Mouse (Mus musculus): ENCODE results near the gene Hs3st2. TPM values are rescaled to one million over a fixed set of nuclear protein-coding genes. Genes with fewer than 3 reads are reported as not detected.

The Hs3st2 gene
- polyA plus RNA-seq, 1 experiment from 2014 or later: 0.91 TPM

DNA sequence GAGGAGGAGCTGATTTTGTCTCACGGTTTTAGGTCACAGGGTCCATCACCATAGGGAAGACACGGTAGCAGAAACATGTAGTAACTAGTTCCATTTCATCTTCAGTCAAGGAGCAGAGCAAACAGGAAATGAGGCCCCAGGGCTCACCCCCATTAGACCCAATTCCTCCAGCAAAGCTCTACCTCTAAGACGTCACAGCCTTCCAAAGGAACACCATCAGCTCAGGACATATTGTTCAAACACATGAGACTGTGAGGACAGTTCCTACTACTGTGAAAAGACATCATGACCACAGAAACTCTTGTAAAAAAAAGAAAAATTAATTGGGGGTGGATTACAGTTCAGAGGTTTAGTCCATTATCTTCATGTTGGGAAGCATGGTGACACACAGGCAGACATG lies 125.1 kb downstream of the Hs3st2 start:
- Histone ChIP-seq H3K36me3 (ENCODE audit: control insufficient read depth, insufficient read depth, low read length) (no peaks in the 10 kb centered on the region), H3K9me3 (ENCODE audit: control insufficient read depth, low read length) (no peaks in the 10 kb centered on the region), H3K27me3 (ENCODE audit: control insufficient read depth, insufficient read depth, low read length) (no peaks in the 10 kb centered on the region), H3K4me3 (ENCODE audit: low read depth, low read length) (no peak overlapping the region), H3K4me2 (replicated peaks; ENCODE audit: low read depth) (no peak overlapping the region), H3K9ac (ENCODE audit: low read length) (no peak overlapping the region), H3K4me1 (replicated peaks; ENCODE audit: control insufficient read depth, insufficient read depth) (no peaks in the 10 kb centered on the region), H3K27ac (replicated peaks) (no peak overlapping the region)
- ATAC-seq (ENCODE audit: low FRiP score, low TSS enrichment): no peak
- DNase-seq (ENCODE audit: low spot score): no peak
- 59% methylated on average over 3 of the region's 3 CpGs for WGBS
- TF ChIP-seq CTCF (IDR thresholded peaks at IDR 0.05; ENCODE audit: low read depth) (no peak), EP300 (optimal IDR thresholded peaks at IDR 0.05) (no peak)

DNA sequence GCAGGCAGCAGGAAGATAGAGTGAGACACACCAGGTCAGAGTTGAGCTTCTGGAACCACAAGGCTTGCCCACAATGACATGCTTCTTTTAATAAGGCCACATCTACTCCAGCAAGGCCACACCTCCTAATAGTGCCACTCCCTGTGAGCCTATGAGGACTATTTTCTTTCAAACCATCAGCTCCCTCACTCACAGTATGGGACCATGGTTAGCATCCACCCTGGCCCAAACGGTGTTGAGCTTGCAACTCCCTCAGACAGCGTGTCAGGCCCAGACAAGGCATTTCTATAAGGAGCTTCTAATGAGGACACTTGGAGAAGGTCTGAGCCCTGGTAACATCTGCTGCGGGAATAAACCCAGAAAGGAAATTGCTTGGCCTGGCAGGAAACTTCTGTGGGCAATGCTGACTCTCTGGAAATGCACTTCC lies 125.5 kb downstream of the Hs3st2 start:
- Histone ChIP-seq H3K4me3 (ENCODE audit: low read depth, low read length) (no peak overlapping the region), H3K9ac (ENCODE audit: low read length) (no peak overlapping the region), H3K4me1 (replicated peaks; ENCODE audit: control insufficient read depth, insufficient read depth) (no peaks in the 10 kb centered on the region), H3K9me3 (ENCODE audit: control insufficient read depth, low read length) (no peaks in the 10 kb centered on the region), H3K36me3 (ENCODE audit: control insufficient read depth, insufficient read depth, low read length) (no peaks in the 10 kb centered on the region), H3K27ac (replicated peaks) (no peak overlapping the region), H3K4me2 (replicated peaks; ENCODE audit: low read depth) (no peak overlapping the region), H3K27me3 (ENCODE audit: control insufficient read depth, insufficient read depth, low read length) (no peaks in the 10 kb centered on the region)
- TF ChIP-seq EP300 (optimal IDR thresholded peaks at IDR 0.05): no peak
- TF ChIP-seq CTCF (IDR thresholded peaks at IDR 0.05; ENCODE audit: low read depth): no peak
- WGBS: 68% methylated on average over 3 of the region's 3 CpGs
- ATAC-seq (ENCODE audit: low FRiP score, low TSS enrichment) (no peak), DNase-seq (ENCODE audit: low spot score) (no peak)

DNA sequence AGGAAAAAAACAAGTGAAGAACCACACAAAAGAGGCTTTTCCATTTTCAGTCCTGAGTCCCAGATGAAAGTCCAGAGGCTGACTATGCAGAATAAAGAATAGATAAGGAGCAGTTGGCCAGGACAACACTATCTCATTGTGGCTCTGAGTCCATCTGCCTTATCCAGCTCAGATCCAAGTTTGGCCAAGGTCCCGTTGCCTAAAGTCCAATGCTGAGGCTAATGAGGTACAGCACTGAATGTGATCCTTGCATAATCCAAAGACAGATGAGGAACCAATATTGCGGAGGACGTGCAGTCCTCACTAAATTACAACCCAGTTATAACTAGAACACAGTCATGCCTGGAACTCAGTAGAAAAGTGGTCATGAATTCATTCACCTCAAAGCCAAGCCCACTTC lies 130.5 kb downstream of the Hs3st2 start:
- H3K4me3 ChIP-seq (ENCODE audit: low read depth, low read length): no peak overlapping the region
- no peaks in the 10 kb centered on the region for H3K9me3 ChIP-seq (ENCODE audit: control insufficient read depth, low read length)
- no peaks in the 10 kb centered on the region for H3K4me1 ChIP-seq (replicated peaks; ENCODE audit: control insufficient read depth, insufficient read depth)
- H3K9ac ChIP-seq (ENCODE audit: low read length): no peak overlapping the region
- H3K27me3 ChIP-seq (ENCODE audit: control insufficient read depth, insufficient read depth, low read length): no peaks in the 10 kb centered on the region
- H3K27ac ChIP-seq (replicated peaks): no peak overlapping the region
- no peak for TF ChIP-seq CTCF (IDR thresholded peaks at IDR 0.05; ENCODE audit: low read depth)
- TF ChIP-seq EP300 (optimal IDR thresholded peaks at IDR 0.05): no peak
- DNase-seq (ENCODE audit: low spot score): no peak
- H3K36me3 ChIP-seq (ENCODE audit: control insufficient read depth, insufficient read depth, low read length): no peaks in the 10 kb centered on the region
- WGBS: 90% methylated on average over 3 of the region's 3 CpGs
- no peak overlapping the region for H3K4me2 ChIP-seq (replicated peaks; ENCODE audit: low read depth)
- ATAC-seq (ENCODE audit: low FRiP score, low TSS enrichment): no peak

DNA sequence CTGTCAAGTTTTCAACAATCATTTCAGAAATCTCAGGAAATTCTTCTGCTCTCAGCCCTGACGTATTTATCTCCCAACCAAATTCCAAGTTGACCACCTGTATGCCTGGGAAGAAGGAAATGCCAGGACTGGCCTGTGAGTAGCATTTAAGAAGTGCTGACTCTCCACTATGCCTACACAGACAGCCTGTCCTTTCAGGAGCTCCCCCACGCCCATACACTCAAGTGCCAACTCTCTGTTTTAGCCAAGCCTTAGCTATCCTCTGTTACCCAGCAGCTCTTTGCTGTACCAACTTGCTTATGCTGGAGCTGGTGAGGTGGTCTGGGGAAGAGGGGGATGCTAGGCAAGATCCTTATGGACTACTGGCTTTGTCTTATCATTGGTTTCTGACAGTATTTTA lies 137.4 kb downstream of the Hs3st2 start:
- ATAC-seq (ENCODE audit: low FRiP score, low TSS enrichment): no peak

DNA sequence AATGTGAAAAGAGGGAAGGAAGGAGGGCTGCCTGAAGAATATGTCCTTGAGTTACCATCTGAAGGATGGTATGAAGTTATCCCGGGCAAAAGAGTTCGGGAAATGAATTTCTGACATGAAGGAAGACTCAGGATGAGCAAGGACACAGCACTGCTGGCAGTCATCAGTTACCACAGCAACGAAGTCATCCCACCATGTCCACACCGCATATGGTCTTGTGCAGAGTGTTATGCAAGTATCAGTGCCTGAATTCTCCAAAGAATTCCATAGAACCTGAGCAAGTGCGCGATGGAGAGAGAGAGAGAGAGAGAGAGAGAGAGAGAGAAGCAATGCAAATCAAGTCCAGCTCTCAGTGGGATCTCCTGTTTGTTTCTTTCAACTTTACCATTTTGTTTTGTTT lies 142.0 kb downstream of the Hs3st2 start:
- ATAC-seq (ENCODE audit: low FRiP score, low TSS enrichment): no peak
- WGBS: 88% methylated on average over 6 of the region's 6 CpGs
- no peak for DNase-seq (ENCODE audit: low spot score)
- Histone ChIP-seq H3K4me1 (replicated peaks; ENCODE audit: control insufficient read depth, insufficient read depth) (no peaks in the 10 kb centered on the region), H3K36me3 (ENCODE audit: control insufficient read depth, insufficient read depth, low read length) (no peaks in the 10 kb centered on the region), H3K9ac (ENCODE audit: low read length) (no peak overlapping the region), H3K27me3 (ENCODE audit: control insufficient read depth, insufficient read depth, low read length) (no peaks in the 10 kb centered on the region), H3K4me3 (ENCODE audit: low read depth, low read length) (no peak overlapping the region), H3K27ac (replicated peaks) (no peak overlapping the region), H3K9me3 (ENCODE audit: control insufficient read depth, low read length) (no peaks in the 10 kb centered on the region), H3K4me2 (replicated peaks; ENCODE audit: low read depth) (no peak overlapping the region)
- TF ChIP-seq EP300 (optimal IDR thresholded peaks at IDR 0.05) (no peak), CTCF (IDR thresholded peaks at IDR 0.05; ENCODE audit: low read depth) (no peak)

More for the DNA sequence above, 137.4 kb downstream of the Hs3st2 start:
- H3K4me2 ChIP-seq (replicated peaks; ENCODE audit: low read depth): no peak overlapping the region
- no peak overlapping the region for H3K9ac ChIP-seq (ENCODE audit: low read length)
- 55% methylated on average over 2 of the region's 2 CpGs for WGBS
- no peak for DNase-seq (ENCODE audit: low spot score)
- H3K27me3 ChIP-seq (ENCODE audit: control insufficient read depth, insufficient read depth, low read length): no peaks in the 10 kb centered on the region
- H3K4me3 ChIP-seq (ENCODE audit: low read depth, low read length): no peak overlapping the region
- no peaks in the 10 kb centered on the region for H3K36me3 ChIP-seq (ENCODE audit: control insufficient read depth, insufficient read depth, low read length)
- no peaks in the 10 kb centered on the region for H3K4me1 ChIP-seq (replicated peaks; ENCODE audit: control insufficient read depth, insufficient read depth)
- H3K9me3 ChIP-seq (ENCODE audit: control insufficient read depth, low read length): no peaks in the 10 kb centered on the region
- TF ChIP-seq EP300 (optimal IDR thresholded peaks at IDR 0.05) (no peak), CTCF (IDR thresholded peaks at IDR 0.05; ENCODE audit: low read depth) (no peak)
- no peak overlapping the region for H3K27ac ChIP-seq (replicated peaks)

DNA sequence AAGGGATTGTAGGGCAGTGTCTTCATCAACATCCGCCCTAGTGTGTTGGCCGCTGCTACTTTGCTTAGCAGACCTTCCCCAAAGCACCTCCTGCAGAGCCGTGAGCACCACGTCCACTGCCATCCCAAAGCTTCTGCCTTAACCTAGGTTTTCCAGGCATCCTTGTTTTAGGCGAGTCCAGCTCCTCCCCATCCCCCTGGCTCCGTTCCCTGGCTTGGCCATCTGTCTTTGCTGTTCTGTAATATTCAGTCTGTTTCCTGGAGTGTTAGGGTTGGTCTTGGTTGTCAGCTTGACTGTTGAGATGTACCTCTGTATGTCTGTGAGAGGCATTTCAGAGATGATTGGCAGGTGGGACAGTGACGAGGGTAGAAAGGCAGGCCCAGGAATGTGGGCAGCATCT lies 142.7 kb downstream of the Hs3st2 start:
- Histone ChIP-seq H3K27me3 (ENCODE audit: control insufficient read depth, insufficient read depth, low read length) (no peaks in the 10 kb centered on the region), H3K4me1 (replicated peaks; ENCODE audit: control insufficient read depth, insufficient read depth) (no peaks in the 10 kb centered on the region), H3K9me3 (ENCODE audit: control insufficient read depth, low read length) (no peaks in the 10 kb centered on the region), H3K4me3 (ENCODE audit: low read depth, low read length) (no peak overlapping the region), H3K27ac (replicated peaks) (no peak overlapping the region), H3K4me2 (replicated peaks; ENCODE audit: low read depth) (no peak overlapping the region), H3K9ac (ENCODE audit: low read length) (no peak overlapping the region), H3K36me3 (ENCODE audit: control insufficient read depth, insufficient read depth, low read length) (no peaks in the 10 kb centered on the region)
- no peak for TF ChIP-seq EP300 (optimal IDR thresholded peaks at IDR 0.05)
- no peak for TF ChIP-seq CTCF (IDR thresholded peaks at IDR 0.05; ENCODE audit: low read depth)
- ATAC-seq (ENCODE audit: low FRiP score, low TSS enrichment) (no peak), DNase-seq (ENCODE audit: low spot score) (no peak)
- 75% methylated on average over 7 of the region's 7 CpGs for WGBS

All from stomach, postnatal 0 days (tissue).